Mouse (Mus musculus): ENCODE measurements around the gene Onecut1. TPM values are rescaled to one million over a fixed set of nuclear protein-coding genes. Genes with fewer than 3 reads are reported as not detected.

The Onecut1 gene
- not detected in 2 replicates for polyA plus RNA-seq (2012; ENCODE audit: low replicate concordance)

DNA sequence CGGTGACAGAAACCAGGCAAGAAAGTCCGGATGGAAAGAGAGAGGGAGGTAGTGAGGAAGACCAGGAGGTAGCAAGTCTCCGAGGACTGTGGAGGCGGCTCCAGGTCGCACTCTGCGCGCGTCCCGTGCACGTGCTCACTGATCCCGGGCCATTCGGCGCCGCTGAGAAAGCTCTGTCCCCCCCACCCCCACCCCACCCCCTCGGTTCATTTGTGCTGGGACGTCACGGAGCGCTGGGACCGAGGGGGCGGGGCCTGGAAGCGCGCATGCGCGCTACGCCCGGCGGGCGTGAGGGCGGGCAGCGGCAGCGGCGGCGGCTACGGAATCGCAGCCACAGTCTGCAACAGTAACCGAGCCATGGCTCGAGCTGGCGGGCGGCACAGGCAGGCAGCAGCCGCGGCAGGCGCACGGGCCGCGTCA, at the start of gene Onecut1:
Gene Onecut1, plus strand, starts transcription at position 361 of the 420 bp plus-strand sequence.

Other genes starting within 250 kb of the Onecut1 start
- 15.7 and 39.1 TPM in 2 replicates for gene Fam214a, start 91.0 kb downstream of the Onecut1 start, polyA plus RNA-seq (2012; ENCODE audit: low replicate concordance)
- 32.6 and 43.8 TPM in 2 replicates for gene Arpp19, start 175.7 kb downstream of the Onecut1 start, polyA plus RNA-seq (2012; ENCODE audit: low replicate concordance)
- gene Myo5a, start 209.1 kb downstream of the Onecut1 start, polyA plus RNA-seq (2012; ENCODE audit: low replicate concordance): 20.8 and 62.1 TPM in 2 replicates

All from hematopoietic multipotent progenitor cell, adult 10-12 weeks (in vitro differentiated cells).